Mouse (Mus musculus) Muller cell, postnatal 12 days (primary cell): ENCODE data around the gene Dynlt1f.
A peak's percentile ranks its signal among the peaks of the same experiment; 100 is the strongest.
"Not testable (repeated sequence)": the region's sequence is repeated elsewhere in the genome, so short reads cannot be mapped to it uniquely, and the experiment has no call there.

Experiments
- DNase-seq: peaks from one replicate; pipeline ENCODE4 v3.0.0-alpha.2; 2015; ENCODE audit errors: inconsistent ontology term

Dynlt1f gene

DNA sequence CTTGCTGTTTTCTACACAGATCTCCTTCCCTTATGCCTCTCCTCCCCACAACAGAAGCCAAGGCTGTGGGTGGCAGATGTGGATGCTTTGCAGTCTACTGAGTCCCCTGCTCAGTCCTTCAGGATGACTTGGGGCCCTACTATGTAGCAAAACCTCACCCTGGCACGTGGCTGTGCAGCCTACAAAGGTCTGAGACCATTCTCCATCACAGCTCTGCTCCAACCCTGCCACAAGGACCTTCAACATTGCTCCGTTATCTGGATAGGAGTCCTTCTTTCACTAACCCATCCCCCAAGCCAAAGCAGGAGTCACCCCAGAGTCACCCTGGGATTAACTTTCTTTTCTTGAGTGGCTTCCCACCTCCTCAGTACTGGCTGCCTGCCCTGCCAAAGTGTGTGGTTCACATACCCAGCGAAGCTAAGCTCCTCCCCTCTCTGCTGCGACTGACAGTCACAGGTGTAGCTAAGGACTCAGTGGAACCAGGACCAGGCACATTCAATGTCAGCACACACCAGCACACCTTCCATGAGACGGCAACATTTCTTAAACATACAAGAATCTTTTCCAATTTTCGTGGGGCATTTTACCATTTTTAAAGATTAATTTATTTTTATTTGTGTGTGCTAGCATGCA lies 30.7 kb downstream of the Dynlt1f start:
- not testable (repeated sequence) for DNase-seq

DNA sequence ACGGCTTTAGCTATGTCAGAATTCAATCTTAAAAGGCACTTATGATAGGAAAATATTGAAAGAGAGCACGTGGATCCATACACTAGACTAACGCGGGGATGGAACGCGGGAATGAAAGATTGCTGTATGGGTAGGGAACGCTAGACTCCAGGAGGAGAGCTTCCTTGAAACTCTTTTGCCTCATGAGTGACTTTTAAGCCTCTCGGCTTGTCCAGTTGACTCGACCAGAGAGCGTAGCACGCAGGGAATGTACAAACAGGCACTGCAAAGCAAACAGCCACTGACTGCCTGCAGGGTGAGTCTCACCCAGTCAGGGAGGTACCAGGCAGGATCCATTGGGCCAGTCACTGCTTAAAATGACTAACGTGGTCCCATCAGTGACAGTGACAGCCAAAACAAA lies 33.7 kb downstream of the Dynlt1f start:
- DNase-seq, result not testable (repeated sequence)

DNA sequence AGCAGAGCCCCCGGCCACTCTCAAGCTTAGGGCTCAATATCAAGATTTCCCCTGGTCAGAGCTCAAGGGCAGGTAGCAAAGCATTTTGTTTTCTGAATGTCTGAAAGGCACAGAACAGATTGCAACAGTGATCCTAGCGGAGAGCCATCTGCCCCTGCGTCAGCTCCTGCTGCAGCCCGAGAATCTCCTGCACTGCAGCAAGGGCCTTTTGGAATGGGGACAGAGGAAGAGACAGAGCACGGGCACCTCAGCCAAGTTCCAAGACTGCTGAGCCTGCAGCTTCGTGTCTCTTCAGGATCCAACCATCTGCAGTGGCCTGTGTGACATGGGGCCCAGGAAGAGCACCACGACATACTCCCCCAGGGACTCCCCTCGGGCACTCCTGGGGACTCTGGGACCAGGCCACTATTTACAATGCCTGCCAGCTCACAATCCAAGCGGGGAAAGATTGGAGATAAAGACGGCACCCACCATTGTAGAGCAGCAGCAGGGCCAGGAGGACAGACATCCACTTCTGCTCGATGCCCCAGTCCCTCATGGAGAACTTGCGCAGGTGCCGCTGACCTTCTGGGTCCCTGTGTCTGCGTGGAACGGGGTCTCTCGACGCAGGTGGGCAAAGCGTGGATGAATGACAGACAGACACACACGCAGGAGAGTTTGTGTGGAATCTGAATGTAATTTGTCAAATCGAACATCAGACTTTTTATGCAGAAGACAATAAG lies 34.8 kb downstream of the Dynlt1f start:
- DNase-seq, result not testable (repeated sequence)

GRCm38 (mm10) chr17:6620035-6620434 lies 35.7 kb downstream of the Dynlt1f start:
- DNase-seq, result not testable (repeated sequence)

DNA sequence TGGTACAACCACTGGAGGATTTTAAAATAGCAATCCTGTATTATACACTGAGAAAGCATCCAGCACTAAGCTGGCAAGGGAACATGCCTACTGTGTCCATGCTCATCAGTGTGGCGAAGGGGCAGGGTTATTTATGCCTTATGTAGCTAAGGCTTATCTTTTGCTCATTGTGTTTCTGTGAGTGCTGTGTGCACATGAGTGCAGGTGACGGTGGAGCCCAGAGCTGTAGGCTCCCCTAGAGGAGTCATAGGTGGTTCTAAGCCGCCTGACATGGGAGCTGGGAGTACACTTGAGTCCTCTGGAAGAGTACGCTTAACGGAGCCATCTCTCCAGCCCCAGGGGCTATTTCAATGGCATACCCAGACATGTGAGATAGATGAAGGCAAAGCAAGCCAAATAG lies 36.4 kb downstream of the Dynlt1f start:
- DNase-seq, result not testable (repeated sequence)

- not testable (repeated sequence) for DNase-seq
Measured at GRCm38 (mm10) chr17:6617689-6618400, 37.9 kb downstream of the Dynlt1f start.

DNA sequence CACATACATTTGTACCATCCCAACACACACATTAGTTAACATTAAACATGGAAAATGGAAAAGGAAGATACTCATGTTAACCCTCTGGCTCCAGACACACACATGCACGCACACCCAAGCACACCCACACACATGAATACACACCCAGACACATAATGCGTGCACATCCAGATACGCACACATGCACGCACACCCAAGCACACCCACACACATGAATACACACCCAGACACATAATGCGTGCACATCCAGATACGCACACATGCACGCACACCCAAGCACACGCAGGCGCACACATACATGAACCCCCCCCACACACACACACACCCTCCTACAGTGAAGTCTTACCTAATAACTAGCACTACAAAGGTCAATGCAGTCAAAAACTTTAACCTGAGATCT lies 39.0 kb downstream of the Dynlt1f start:
- DNase-seq, result not testable (repeated sequence)

DNA sequence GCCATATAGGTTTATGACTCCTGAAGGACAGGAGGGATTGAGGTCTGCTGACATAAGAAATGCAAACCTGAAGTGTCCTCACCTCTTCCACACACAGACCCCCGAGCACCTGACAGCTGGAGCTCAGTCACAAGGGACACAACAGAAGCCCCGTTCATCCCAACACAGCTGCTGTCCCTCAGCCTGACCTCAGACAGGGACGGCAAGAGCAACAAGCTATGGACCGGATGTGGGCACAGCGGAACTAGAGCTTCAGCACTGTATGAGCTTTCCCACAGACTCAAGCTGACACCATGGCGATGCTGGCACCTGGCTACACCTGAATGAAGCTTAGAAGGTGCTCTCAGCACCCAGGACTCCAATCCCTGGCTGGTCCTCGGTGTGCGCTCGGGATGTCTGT lies 41.4 kb downstream of the Dynlt1f start:
- not testable (repeated sequence) for DNase-seq

- not testable (repeated sequence) for DNase-seq
Measured at GRCm38 (mm10) chr17:6613524-6613923, 42.2 kb downstream of the Dynlt1f start.

GRCm38 (mm10) chr17:6605347-6605746 lies 50.4 kb downstream of the Dynlt1f start:
- not testable (repeated sequence) for DNase-seq

- DNase-seq, result not testable (repeated sequence)
Measured at GRCm38 (mm10) chr17:6602205-6602604, 53.5 kb downstream of the Dynlt1f start.

- peak; percentile 91 for DNase-seq
Measured at GRCm38 (mm10) chr17:6601204-6601911, 54.3 kb downstream of the Dynlt1f start, which contains the start of gene Dynlt1c. Gene Dynlt1c, plus strand, starts transcription at chr17:6601671.

DNA sequence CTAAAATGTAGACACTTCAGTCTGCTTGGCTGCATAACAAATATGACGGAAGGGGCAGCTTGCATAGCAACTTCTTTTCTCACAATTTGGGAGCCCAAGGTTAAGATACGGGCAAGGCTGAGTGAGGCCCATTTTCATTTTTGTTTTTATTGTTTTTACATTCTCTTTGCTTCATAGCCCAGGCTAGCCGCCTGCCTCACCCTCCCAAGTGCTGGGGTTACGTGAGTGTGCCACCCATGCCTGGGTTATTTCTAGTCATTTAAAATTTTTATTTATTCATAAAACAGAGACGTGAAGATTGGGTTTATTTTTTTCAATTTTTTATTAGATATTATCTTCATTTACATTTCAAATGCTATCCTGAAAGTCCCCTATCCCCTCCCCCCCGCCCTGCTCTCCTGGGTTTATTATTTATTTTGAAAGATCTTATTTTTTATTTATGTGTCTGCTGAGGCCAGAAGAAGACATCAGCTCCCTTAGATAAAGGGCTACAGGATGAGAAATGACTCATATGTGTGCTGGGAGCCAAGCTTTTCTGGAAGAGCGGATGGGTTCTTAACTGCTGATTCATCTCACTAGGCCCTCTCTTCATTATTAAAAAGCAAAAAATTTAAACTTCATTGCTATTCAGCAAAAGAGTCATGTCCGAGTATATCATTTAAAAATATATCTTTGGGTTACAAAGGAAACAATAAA lies 55.3 kb downstream of the Dynlt1f start:
- DNase-seq, result not testable (repeated sequence)

DNA sequence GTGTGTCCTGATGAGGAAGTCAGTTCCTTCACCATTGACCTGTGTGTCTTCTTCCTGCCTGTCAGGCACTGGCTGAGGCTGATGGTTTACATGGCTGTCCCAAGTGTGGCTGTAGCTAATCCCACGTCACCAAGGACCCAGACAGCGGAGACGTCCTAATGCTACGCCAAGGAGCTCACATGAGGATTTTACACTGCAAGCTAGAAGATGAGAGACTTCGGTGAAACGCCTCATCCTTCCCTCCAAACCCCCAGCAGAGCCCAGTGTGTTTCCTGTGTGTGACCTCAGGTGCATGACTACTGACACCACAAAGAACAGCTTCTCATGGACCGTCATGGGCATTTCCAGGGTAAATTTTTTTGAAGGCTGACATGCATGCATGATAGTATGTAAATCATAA lies 57.3 kb downstream of the Dynlt1f start:
- DNase-seq, result not testable (repeated sequence)
